Mouse (Mus musculus) T-helper 2 cell (primary cell): ENCODE results near the gene Cmtm7.

Source experiments
- in situ Hi-C: fragments of 300-600 bp; cut with MboI, MseI; formaldehyde crosslinking; loops from one replicate; pipeline ENCODE4 v1.15.1; 2025; ENCODE audit warnings: high pct_unique_total_duplicates

The Cmtm7 gene

GRCm38 (mm10) chr9:114781526-114782212 lies at the start of gene Cmtm7:
Gene Cmtm7 (minus strand): TSS chr9:114781856.
- in situ Hi-C loops: loop anchor here (5.0 kb wide), 1 partner anchor 34 kb away; no protein-coding TSS in a partner anchor

- in situ Hi-C loops: no loop called here
Measured at GRCm38 (mm10) chr9:114830351-114830750, 48.7 kb upstream of the Cmtm7 start.

- in situ Hi-C loops: no loop called here
Measured at GRCm38 (mm10) chr9:114829669-114830068, 48.0 kb upstream of the Cmtm7 start.

GRCm38 (mm10) chr9:114828377-114828776 lies 46.7 kb upstream of the Cmtm7 start:
- in situ Hi-C loops: no loop called here

- in situ Hi-C loops: no loop called here
Measured at GRCm38 (mm10) chr9:114827242-114827852, 45.7 kb upstream of the Cmtm7 start.

- in situ Hi-C loops: no loop called here
Measured at GRCm38 (mm10) chr9:114824166-114824565, 42.5 kb upstream of the Cmtm7 start.

- in situ Hi-C loops: no loop called here
Measured at GRCm38 (mm10) chr9:114821548-114822289, 40.1 kb upstream of the Cmtm7 start.

- in situ Hi-C loops: no loop called here
Measured at GRCm38 (mm10) chr9:114818918-114819317, 37.3 kb upstream of the Cmtm7 start.

- in situ Hi-C loops: no loop called here
Measured at GRCm38 (mm10) chr9:114817012-114817411, 35.4 kb upstream of the Cmtm7 start.

- in situ Hi-C loops: no loop called here
Measured at GRCm38 (mm10) chr9:114816121-114816520, 34.5 kb upstream of the Cmtm7 start.

GRCm38 (mm10) chr9:114815315-114815714 lies 33.7 kb upstream of the Cmtm7 start:
- in situ Hi-C loops: no loop called here

- in situ Hi-C loops: no loop called here
Measured at GRCm38 (mm10) chr9:114812001-114812400, 30.3 kb upstream of the Cmtm7 start.

GRCm38 (mm10) chr9:114810837-114811236 lies 29.2 kb upstream of the Cmtm7 start:
- in situ Hi-C loops: no loop called here

- in situ Hi-C loops: no loop called here
Measured at GRCm38 (mm10) chr9:114808671-114809070, 27.0 kb upstream of the Cmtm7 start.

GRCm38 (mm10) chr9:114807261-114807660 lies 25.6 kb upstream of the Cmtm7 start:
- in situ Hi-C loops: no loop called here

- in situ Hi-C loops: no loop called here
Measured at GRCm38 (mm10) chr9:114805151-114805671, 23.6 kb upstream of the Cmtm7 start.

- in situ Hi-C loops: no loop called here
Measured at GRCm38 (mm10) chr9:114802191-114802590, 20.5 kb upstream of the Cmtm7 start.

- in situ Hi-C loops: no loop called here
Measured at GRCm38 (mm10) chr9:114801301-114801700, 19.6 kb upstream of the Cmtm7 start.

GRCm38 (mm10) chr9:114799498-114800107 lies 17.9 kb upstream of the Cmtm7 start:
- in situ Hi-C loops: no loop called here

GRCm38 (mm10) chr9:114798845-114799244 lies 17.2 kb upstream of the Cmtm7 start:
- in situ Hi-C loops: no loop called here

- in situ Hi-C loops: no loop called here
Measured at GRCm38 (mm10) chr9:114797329-114798004, 15.8 kb upstream of the Cmtm7 start.
